Mouse (Mus musculus): Measurements from ENCODE around the gene Mesp2. TPM values are rescaled to one million over a fixed set of nuclear protein-coding genes. Genes with fewer than 3 reads are reported as not detected.
"Not testable (repeated sequence)": the region's sequence is repeated elsewhere in the genome, so short reads cannot be mapped to it uniquely, and the experiment has no call there.

Mesp2 gene
- under 1 TPM; 0.43 to 0.93 TPM for total RNA-seq (2021)
- 0.88 and 0.95 TPM in 2 replicates for polyA plus RNA-seq (2012; rRNA removed)
- long read RNA-seq, result 0 reads

GRCm38 (mm10) chr7:79810611-79811506 lies at the start of gene Mesp2:
Mesp2 (plus strand) TSS chr7:79810727.
- peak; percentile 77 for DNase-seq

GRCm38 (mm10) chr7:79761124-79761876 lies 49.2 kb upstream of the Mesp2 start:
- DNase-seq, result peak; percentile 37

GRCm38 (mm10) chr7:79762106-79762505 lies 48.4 kb upstream of the Mesp2 start:
- no peak for DNase-seq

GRCm38 (mm10) chr7:79765991-79766390 lies 44.5 kb upstream of the Mesp2 start:
- no peak for DNase-seq

- no peak for DNase-seq
Measured at GRCm38 (mm10) chr7:79769664-79770063, 40.9 kb upstream of the Mesp2 start.

- DNase-seq, result peak; percentile 50
Measured at GRCm38 (mm10) chr7:79771561-79772512, 38.7 kb upstream of the Mesp2 start.

- peak; percentile 87 for DNase-seq
Measured at GRCm38 (mm10) chr7:79780647-79781626, 29.6 kb upstream of the Mesp2 start.

- DNase-seq, result peak; percentile 45
Measured at GRCm38 (mm10) chr7:79781826-79782515, 28.6 kb upstream of the Mesp2 start.

GRCm38 (mm10) chr7:79782516-79782855 lies 28.0 kb upstream of the Mesp2 start:
- DNase-seq, result no peak

GRCm38 (mm10) chr7:79786295-79786694 lies 24.2 kb upstream of the Mesp2 start:
- DNase-seq, result peak; percentile 75

GRCm38 (mm10) chr7:79789812-79790211 lies 20.7 kb upstream of the Mesp2 start:
- DNase-seq, result not testable (repeated sequence)

- peak; percentile 66 for DNase-seq
Measured at GRCm38 (mm10) chr7:79792635-79793421, 17.7 kb upstream of the Mesp2 start.

GRCm38 (mm10) chr7:79793688-79794087 lies 16.8 kb upstream of the Mesp2 start, which contains the start of gene Mesp1:
Mesp1 (minus strand) TSS chr7:79793788.
- DNase-seq, result no peak

- DNase-seq, result no peak
Measured at GRCm38 (mm10) chr7:79798606-79799005, 11.9 kb upstream of the Mesp2 start.

- DNase-seq, result peak; percentile 77
Measured at GRCm38 (mm10) chr7:79799048-79799447, 11.5 kb upstream of the Mesp2 start.

GRCm38 (mm10) chr7:79799506-79799905 lies 11.0 kb upstream of the Mesp2 start:
- DNase-seq, result no peak

- no peak for DNase-seq
Measured at GRCm38 (mm10) chr7:79800336-79800735, 10.2 kb upstream of the Mesp2 start.

GRCm38 (mm10) chr7:79801391-79801790 lies 9.1 kb upstream of the Mesp2 start:
- no peak for DNase-seq

- no peak for DNase-seq
Measured at GRCm38 (mm10) chr7:79802037-79802436, 8.5 kb upstream of the Mesp2 start.
